Mouse (Mus musculus) cerebellum, adult 2 months (tissue): ENCODE data around the gene Tmem8b. TPM values are rescaled to one million over a fixed set of nuclear protein-coding genes. Genes with fewer than 3 reads are reported as not detected.

Source experiments
- DNase-seq, 2 experiments: peaks; one replicate each; pipeline ENCODE4 v3.0.0; 2021
- H3K27ac ChIP-seq: fragments of 200-500 bp; 2 replicates; pipeline ENCODE4 v1.5.1; 2012; ENCODE audit warnings: low read length, control low read depth, inconsistent platforms; ENCODE audit not compliant: insufficient read depth
- H3K27me3 ChIP-seq: fragments of 200-500 bp; 2 replicates; pipeline ENCODE4 v1.6.1; 2012; ENCODE audit warnings: inconsistent platforms, mild to moderate bottlenecking, low read length, moderate library complexity; ENCODE audit not compliant: control insufficient read depth, insufficient read depth
- H3K4me1 ChIP-seq: fragments of 200-500 bp; 2 replicates; pipeline ENCODE4 v1.6.1; 2011; ENCODE audit warnings: low read length; ENCODE audit not compliant: control insufficient read depth, insufficient read depth
- H3K4me3 ChIP-seq: fragments of 200-500 bp; replicated peaks from 2 replicates; pipeline ENCODE3; 2011; ENCODE audit warnings: mild to moderate bottlenecking, low read depth, low read length, control low read depth; ENCODE audit not compliant: insufficient read depth
- CTCF ChIP-seq: fragments of 200-500 bp; IDR thresholded peaks from 2 replicates; pipeline ENCODE4 v1.5.1; 2011; ENCODE audit warnings: low read depth, mild to moderate bottlenecking, control low read depth, low read length, moderate library complexity, borderline replicate concordance; ENCODE audit not compliant: insufficient read depth
- POLR2A ChIP-seq: fragments of 200-500 bp; IDR thresholded peaks from 2 replicates; pipeline ENCODE4 v1.6.1; 2011; ENCODE audit warnings: low read length, control low read depth, borderline replicate concordance; ENCODE audit not compliant: insufficient read depth
- WGBS: fragments of 180-500 bp; shearing (Covaris S2); methylation state at CpG from one replicate; pipeline ENCODE4 v1.1.7; 2018; 5-methylcytosine and 5-hydroxymethylcytosine counted together
- polyA plus RNA-seq: library from polyadenylated mRNA; depleted of rRNA; stranded (reverse); fragments of >200 nt; gene quantifications from 2 replicates; pipeline ENCODE4 v1.2.3, GENCODE M21; 2012

Gene Tmem8b
- polyA plus RNA-seq, 1 experiment: 21.2 TPM

GRCm38 (mm10) chr4:43726995-43727394, 58.2 kb downstream of the Tmem8b start, which contains the start of gene Hrct1:
Gene Hrct1 (plus strand): TSS chr4:43727188.
- H3K4me1 ChIP-seq: no peaks in the 10 kb centered on the region
- TF ChIP-seq CTCF (no peak), POLR2A (no peak)
- no peak within 1 kb of the TSS for H3K27ac ChIP-seq
- WGBS: 32% methylated on average over 3 of the region's 3 CpGs
- no peak within 1 kb of the TSS for H3K4me3 ChIP-seq
- DNase-seq: no peak
- H3K27me3 ChIP-seq: no peaks in the 10 kb centered on the region

GRCm38 (mm10) chr4:43727718-43728575, 59.2 kb downstream of the Tmem8b start:
- H3K27me3 ChIP-seq: no peaks in the 10 kb centered on the region
- no peak overlapping the region for H3K27ac ChIP-seq
- no peak for DNase-seq
- H3K4me1 ChIP-seq: no peaks in the 10 kb centered on the region
- H3K4me3 ChIP-seq: no peak overlapping the region
- 71% methylated on average over 7 of the region's 7 CpGs for WGBS
- TF ChIP-seq CTCF: no peak
- no peak for TF ChIP-seq POLR2A

DNA sequence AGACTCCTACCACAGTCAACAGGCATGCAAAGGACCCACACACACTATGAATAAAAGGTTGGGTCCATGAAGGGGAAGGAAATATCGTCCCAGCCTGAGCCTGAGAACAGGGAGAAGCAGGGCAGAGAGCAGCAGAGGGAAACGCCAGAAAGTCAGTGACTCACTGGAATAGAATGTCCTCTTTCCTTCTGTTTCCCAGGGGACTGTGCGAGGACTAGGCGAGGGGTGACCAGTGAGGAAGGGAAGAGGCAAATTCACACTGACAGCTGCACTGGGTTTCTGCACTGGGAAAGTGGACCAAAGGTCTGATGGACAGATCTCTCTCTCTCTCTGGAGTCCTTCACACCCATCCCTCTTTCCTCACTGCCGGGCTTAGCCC, 59.8 kb downstream of the Tmem8b start:
- no peak overlapping the region for H3K27ac ChIP-seq
- no peaks in the 10 kb centered on the region for H3K27me3 ChIP-seq
- no peaks in the 10 kb centered on the region for H3K4me1 ChIP-seq
- no peak overlapping the region for H3K4me3 ChIP-seq
- TF ChIP-seq CTCF (no peak), POLR2A (no peak)
- WGBS: 57% methylated on average over 5 of the region's 5 CpGs
- DNase-seq: no peak

DNA sequence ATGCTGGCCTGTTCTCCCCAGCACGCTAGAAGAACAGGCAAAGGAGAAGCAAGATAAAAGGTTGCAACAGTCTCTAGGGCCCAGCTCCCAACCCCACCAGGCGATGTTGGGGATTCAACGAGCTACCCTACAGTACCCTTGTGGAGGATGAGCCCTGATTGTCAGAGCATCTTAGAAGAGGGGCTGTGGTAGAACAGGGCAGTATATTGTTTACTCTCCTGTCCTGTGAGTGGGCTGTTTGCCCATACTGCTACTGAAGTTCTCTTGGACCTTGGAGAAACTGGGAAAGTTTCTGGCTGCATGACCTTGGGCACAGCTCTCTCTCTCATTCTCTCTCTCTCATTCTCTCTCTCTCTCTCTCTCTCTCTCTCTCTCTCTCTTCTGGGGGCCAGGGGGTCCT, 60.4 kb downstream of the Tmem8b start:
- no peak for DNase-seq
- WGBS: 78% methylated on average over 3 of the region's 3 CpGs
- TF ChIP-seq CTCF (no peak), POLR2A (no peak)
- Histone ChIP-seq H3K27me3 (no peaks in the 10 kb centered on the region), H3K4me1 (no peaks in the 10 kb centered on the region), H3K27ac (no peak overlapping the region; the same call in 1 of the 2 replicates), H3K4me3 (no peak overlapping the region)

GRCm38 (mm10) chr4:43729794-43730550, 61.2 kb downstream of the Tmem8b start, which contains the start of gene Spaar:
Gene Spaar (plus strand): TSS chr4:43730034.
- Histone ChIP-seq H3K4me3 (no peak within 1 kb of the TSS), H3K4me1 (no peaks in the 10 kb centered on the region), H3K27ac (no peak within 1 kb of the TSS; the same call in 1 of the 2 replicates), H3K27me3 (no peaks in the 10 kb centered on the region)
- 76% methylated on average over 14 of the region's 14 CpGs for WGBS
- no peak for DNase-seq
- TF ChIP-seq POLR2A (no peak), CTCF (no peak)

GRCm38 (mm10) chr4:43730750-43731297, 62.1 kb downstream of the Tmem8b start:
- Histone ChIP-seq H3K4me1 (no peaks in the 10 kb centered on the region), H3K27me3 (no peaks in the 10 kb centered on the region), H3K27ac (no peak overlapping the region), H3K4me3 (no peak overlapping the region)
- TF ChIP-seq CTCF: no peak
- TF ChIP-seq POLR2A: no peak
- no peak for DNase-seq
- 74% methylated on average over 21 of the region's 21 CpGs for WGBS

- WGBS: 5% methylated on average over 1 of the region's 1 CpGs
- H3K27me3 ChIP-seq: no peaks in the 10 kb centered on the region
- no peaks in the 10 kb centered on the region for H3K4me1 ChIP-seq
- TF ChIP-seq CTCF: no peak
- TF ChIP-seq POLR2A: no peak
- no peak for DNase-seq
- H3K27ac ChIP-seq: no peak overlapping the region
- H3K4me3 ChIP-seq: no peak overlapping the region
Observed at GRCm38 (mm10) chr4:43732171-43732570, 63.4 kb downstream of the Tmem8b start.

GRCm38 (mm10) chr4:43733186-43733585, 64.4 kb downstream of the Tmem8b start:
- no peaks in the 10 kb centered on the region for H3K4me1 ChIP-seq
- no peak for TF ChIP-seq CTCF
- no peak for TF ChIP-seq POLR2A
- no peak overlapping the region for H3K27ac ChIP-seq
- H3K27me3 ChIP-seq: no peaks in the 10 kb centered on the region
- 72% methylated on average over 5 of the region's 5 CpGs for WGBS
- no peak for DNase-seq
- H3K4me3 ChIP-seq: no peak overlapping the region
